Mouse (Mus musculus) MN1 (cell line): ENCODE data around the gene R3hdm2.

Source experiments
- DNase-seq: peaks from one replicate; pipeline ENCODE4 v3.0.0-alpha.2; 2016; ENCODE audit warnings: low spot score

R3hdm2 gene

GRCm38 (mm10) chr10:127517941-127518340, 137.8 kb downstream of the R3hdm2 start:
- DNase-seq: no peak

GRCm38 (mm10) chr10:127519041-127519701, 139.0 kb downstream of the R3hdm2 start:
- DNase-seq: no peak

- DNase-seq: no peak
Observed at GRCm38 (mm10) chr10:127519903-127520713, 140.0 kb downstream of the R3hdm2 start.

- no peak for DNase-seq
Observed at GRCm38 (mm10) chr10:127520714-127521357, 140.7 kb downstream of the R3hdm2 start.

GRCm38 (mm10) chr10:127521611-127522080, 141.5 kb downstream of the R3hdm2 start:
- peak; percentile 55 for DNase-seq

- DNase-seq: peak; percentile 93
Observed at GRCm38 (mm10) chr10:127522088-127522581, 142.0 kb downstream of the R3hdm2 start, which contains the start of gene Shmt2. Gene Shmt2 (minus strand): TSS chr10:127522444.

- no peak for DNase-seq
Observed at GRCm38 (mm10) chr10:127524646-127525255, 144.6 kb downstream of the R3hdm2 start.

- no peak for DNase-seq
Observed at GRCm38 (mm10) chr10:127526048-127526447, 145.9 kb downstream of the R3hdm2 start.

GRCm38 (mm10) chr10:127526681-127527080, 146.6 kb downstream of the R3hdm2 start:
- DNase-seq: no peak

GRCm38 (mm10) chr10:127527481-127527880, 147.4 kb downstream of the R3hdm2 start:
- no peak for DNase-seq

- DNase-seq: no peak
Observed at GRCm38 (mm10) chr10:127530945-127531344, 150.8 kb downstream of the R3hdm2 start.

GRCm38 (mm10) chr10:127531548-127531947, 151.4 kb downstream of the R3hdm2 start:
- no peak for DNase-seq

- DNase-seq: no peak
Observed at GRCm38 (mm10) chr10:127534036-127534928, 154.2 kb downstream of the R3hdm2 start, which contains the start of gene Nxph4. Gene Nxph4 (minus strand): TSS chr10:127534559.

- no peak for DNase-seq
Observed at GRCm38 (mm10) chr10:127534929-127535384, 154.8 kb downstream of the R3hdm2 start.

GRCm38 (mm10) chr10:127536586-127537314, 156.6 kb downstream of the R3hdm2 start:
- peak; percentile 52 for DNase-seq

GRCm38 (mm10) chr10:127537854-127538583, 157.9 kb downstream of the R3hdm2 start:
- DNase-seq: peak; percentile 78

- DNase-seq: no peak
Observed at GRCm38 (mm10) chr10:127541510-127541909, 161.4 kb downstream of the R3hdm2 start.

- DNase-seq: no peak
Observed at GRCm38 (mm10) chr10:127542084-127542483, 162.0 kb downstream of the R3hdm2 start.

GRCm38 (mm10) chr10:127542720-127543119, 162.6 kb downstream of the R3hdm2 start:
- no peak for DNase-seq
